Mouse (Mus musculus): ENCODE data around the gene Flrt1. TPM values are rescaled to one million over a fixed set of nuclear protein-coding genes. Genes with fewer than 3 reads are reported as not detected.

The Flrt1 gene
- polyA plus RNA-seq, 1 experiment from 2014 or later = 9.2 TPM

DNA sequence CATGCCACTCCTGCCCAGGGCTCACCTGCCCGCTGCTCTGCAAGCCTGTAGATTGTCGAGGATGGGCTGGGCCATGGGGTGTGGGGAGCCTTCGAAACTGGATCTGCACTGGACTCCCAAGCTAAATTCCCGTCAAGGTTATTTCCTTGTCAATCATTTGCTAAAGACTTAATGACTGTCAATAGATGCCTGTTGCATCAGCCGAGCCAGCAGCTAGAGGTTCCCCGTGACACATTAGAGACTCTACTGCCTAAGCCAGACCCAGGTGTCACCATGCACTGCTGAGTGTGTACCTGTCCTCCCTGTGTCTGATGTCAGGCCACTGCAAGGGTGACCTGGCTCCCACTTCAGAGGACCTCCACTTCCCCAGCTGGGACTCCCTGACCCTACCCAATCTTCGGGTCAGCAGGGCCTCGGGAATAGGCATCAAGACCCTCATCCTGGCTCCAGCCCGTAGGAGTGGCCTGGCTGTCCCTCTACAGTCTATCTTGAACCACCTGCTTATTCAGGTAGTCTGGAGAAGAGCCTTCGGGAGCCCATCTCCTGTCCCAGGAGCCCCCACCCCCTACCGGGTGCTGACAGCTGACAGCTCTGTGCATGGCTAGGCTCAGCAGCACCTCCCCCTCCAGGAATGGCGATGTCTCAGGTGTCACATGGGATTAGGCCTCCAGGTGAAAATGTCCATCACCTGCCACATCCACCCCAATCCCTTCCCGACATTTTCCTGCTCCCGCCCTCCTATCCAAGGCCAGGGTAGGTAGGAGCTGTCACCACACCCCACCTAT is 31.4 kb upstream of the Flrt1 start:
- peaks cover 57% of the 10 kb centered on the region for H3K4me1 ChIP-seq (ENCODE audit: control insufficient read depth, insufficient read depth, low read length)
- H3K4me3 ChIP-seq (ENCODE audit: low read depth, low read length) = no peak overlapping the region
- peak overlapping the region; percentile 89 for H3K27ac ChIP-seq (ENCODE audit: low read length)
- WGBS = 41% methylated on average over 14 of the region's 14 CpGs
- H3K27me3 ChIP-seq (ENCODE audit: control insufficient read depth, insufficient read depth, low read length) = no peaks in the 10 kb centered on the region
- no peak overlapping the region for H3K4me2 ChIP-seq (replicated peaks; ENCODE audit: low read depth, low read length)
- H3K36me3 ChIP-seq (ENCODE audit: control insufficient read depth, insufficient read depth, low read length) = no peaks in the 10 kb centered on the region
- ATAC-seq (ENCODE audit: insufficient number of reproducible peaks, insufficient read depth, low FRiP score, low read depth) = no peak
- no peaks in the 10 kb centered on the region for H3K9me3 ChIP-seq (ENCODE audit: control insufficient read depth, low read depth, low read length)
- H3K9ac ChIP-seq (replicated peaks; ENCODE audit: low read depth, low read length) = no peak overlapping the region

DNA sequence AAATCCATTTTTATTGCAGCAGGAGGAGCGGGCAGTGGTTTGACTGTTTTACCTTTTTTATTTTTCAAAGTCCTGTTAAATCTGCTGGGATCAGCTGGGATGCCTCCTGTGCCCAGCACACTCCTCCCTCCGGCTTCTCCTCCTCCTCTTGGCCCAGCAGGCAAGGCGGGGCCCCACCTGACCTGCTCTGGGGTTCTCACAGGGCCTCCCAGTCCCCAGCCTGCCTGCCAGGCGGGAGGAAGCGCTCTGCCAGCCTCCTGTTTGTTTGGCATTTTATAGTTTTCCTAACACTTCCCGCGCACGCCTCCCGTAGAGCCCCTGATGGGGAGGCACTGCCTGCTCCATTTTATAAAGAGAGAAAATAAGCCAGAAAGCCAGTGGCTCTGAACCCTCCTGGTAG is 30.5 kb upstream of the Flrt1 start:
- H3K36me3 ChIP-seq (ENCODE audit: control insufficient read depth, insufficient read depth, low read length) = no peaks in the 10 kb centered on the region
- peak; percentile 62 for ATAC-seq (ENCODE audit: insufficient number of reproducible peaks, insufficient read depth, low FRiP score, low read depth)
- H3K27me3 ChIP-seq (ENCODE audit: control insufficient read depth, insufficient read depth, low read length) = no peaks in the 10 kb centered on the region
- WGBS = 16% methylated on average over 9 of the region's 9 CpGs
- H3K4me3 ChIP-seq (ENCODE audit: low read depth, low read length) = no peak overlapping the region
- no peak overlapping the region for H3K4me2 ChIP-seq (replicated peaks; ENCODE audit: low read depth, low read length)
- H3K9me3 ChIP-seq (ENCODE audit: control insufficient read depth, low read depth, low read length) = no peaks in the 10 kb centered on the region
- 0 out of 2 replicates have a peak overlapping the region, but pooled peaks have one; percentile 0 for H3K9ac ChIP-seq (replicated peaks; ENCODE audit: low read depth, low read length)
- peaks cover 61% of the 10 kb centered on the region for H3K4me1 ChIP-seq (ENCODE audit: control insufficient read depth, insufficient read depth, low read length)
- peak overlapping the region; percentile 89 for H3K27ac ChIP-seq (ENCODE audit: low read length)

DNA sequence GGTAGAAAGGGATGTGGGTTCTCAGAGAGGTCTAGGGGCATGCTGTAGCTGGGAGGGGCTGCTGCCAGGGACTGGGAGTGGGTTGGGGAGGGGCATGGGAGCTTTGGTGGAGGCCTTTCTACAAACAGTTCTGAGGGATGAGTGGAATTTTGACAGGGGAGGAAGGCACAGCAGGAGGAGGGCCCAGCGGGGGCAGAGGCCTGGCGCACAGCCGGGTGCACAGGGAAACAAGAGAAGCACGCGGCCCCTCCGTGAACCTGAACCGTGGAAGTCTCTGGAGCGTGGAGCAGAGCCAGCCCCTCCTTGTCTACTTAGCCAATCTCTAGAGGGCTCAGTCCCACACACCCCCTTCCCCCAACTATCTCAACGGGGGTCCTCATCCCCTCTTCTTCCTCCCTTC is 30.0 kb upstream of the Flrt1 start:
- H3K9ac ChIP-seq (replicated peaks; ENCODE audit: low read depth, low read length) = no peak overlapping the region

DNA sequence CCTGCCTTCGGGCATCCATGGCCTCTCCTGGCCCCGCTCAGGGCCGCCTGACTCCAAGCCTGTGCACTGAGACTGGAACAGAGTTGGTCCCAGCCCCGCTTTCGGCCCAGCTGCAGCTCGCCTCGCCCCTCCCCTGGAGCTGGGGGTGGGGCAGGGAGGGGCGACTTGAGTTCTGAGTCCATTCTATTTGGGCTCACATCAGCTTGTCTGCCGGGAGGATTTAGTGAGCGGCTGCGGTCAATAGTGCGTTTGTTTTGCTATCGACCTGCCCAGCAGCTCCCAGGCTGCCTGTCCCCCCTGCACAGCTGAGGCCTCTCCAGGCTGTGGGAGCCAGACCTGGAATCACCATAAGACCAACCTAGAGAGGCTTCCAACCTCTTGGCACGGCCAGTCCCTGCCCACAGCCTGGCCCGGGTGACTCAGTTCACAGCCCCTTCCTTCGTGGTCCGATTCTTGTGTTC is 29.1 kb upstream of the Flrt1 start:
- Histone ChIP-seq H3K4me3 (ENCODE audit: low read depth, low read length) (no peak overlapping the region), H3K9me3 (ENCODE audit: control insufficient read depth, low read depth, low read length) (no peaks in the 10 kb centered on the region), H3K27me3 (ENCODE audit: control insufficient read depth, insufficient read depth, low read length) (no peaks in the 10 kb centered on the region), H3K27ac (ENCODE audit: low read length) (peak overlapping the region; percentile 89), H3K9ac (replicated peaks; ENCODE audit: low read depth, low read length) (no peak overlapping the region), H3K4me1 (ENCODE audit: control insufficient read depth, insufficient read depth, low read length) (peaks cover 69% of the 10 kb centered on the region), H3K4me2 (replicated peaks; ENCODE audit: low read depth, low read length) (0 out of 2 replicates have a peak overlapping the region, but pooled peaks have one; percentile 11), H3K36me3 (ENCODE audit: control insufficient read depth, insufficient read depth, low read length) (no peaks in the 10 kb centered on the region)
- ATAC-seq (ENCODE audit: insufficient number of reproducible peaks, insufficient read depth, low FRiP score, low read depth) = peak; percentile 20; the same call in 1 of the 2 replicates
- WGBS = 20% methylated on average over 17 of the region's 17 CpGs

More for the DNA sequence above, 30.0 kb upstream of the Flrt1 start:
- peak; percentile 57; the same call in 1 of the 2 replicates for ATAC-seq (ENCODE audit: insufficient number of reproducible peaks, insufficient read depth, low FRiP score, low read depth)
- WGBS = 6% methylated on average over 8 of the region's 9 CpGs
- H3K4me3 ChIP-seq (ENCODE audit: low read depth, low read length) = no peak overlapping the region
- H3K9me3 ChIP-seq (ENCODE audit: control insufficient read depth, low read depth, low read length) = no peaks in the 10 kb centered on the region
- peaks cover 65% of the 10 kb centered on the region for H3K4me1 ChIP-seq (ENCODE audit: control insufficient read depth, insufficient read depth, low read length)
- no peaks in the 10 kb centered on the region for H3K27me3 ChIP-seq (ENCODE audit: control insufficient read depth, insufficient read depth, low read length)
- H3K36me3 ChIP-seq (ENCODE audit: control insufficient read depth, insufficient read depth, low read length) = no peaks in the 10 kb centered on the region
- H3K27ac ChIP-seq (ENCODE audit: low read length) = peak overlapping the region; percentile 89
- H3K4me2 ChIP-seq (replicated peaks; ENCODE audit: low read depth, low read length) = no peak overlapping the region; the same call in 1 of the 2 replicates

DNA sequence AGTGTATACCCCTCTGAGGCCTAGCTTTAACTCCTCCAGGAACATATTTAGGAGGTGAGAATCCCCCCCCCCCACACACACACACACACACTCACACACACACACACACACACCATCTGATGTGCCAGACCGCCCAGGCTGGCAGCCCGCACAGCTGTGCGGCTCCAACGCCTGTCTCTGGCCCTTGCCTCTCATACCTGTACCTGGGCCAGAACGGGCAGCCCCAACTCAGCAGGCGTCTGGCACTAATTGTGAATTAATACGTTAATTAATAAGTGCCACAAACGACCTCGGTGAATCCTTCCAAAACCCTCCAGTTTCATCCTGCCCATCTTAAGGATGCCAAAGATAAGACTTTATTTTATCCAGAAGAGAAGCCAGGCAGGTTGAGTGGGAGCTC is 27.9 kb upstream of the Flrt1 start:
- no peaks in the 10 kb centered on the region for H3K36me3 ChIP-seq (ENCODE audit: control insufficient read depth, insufficient read depth, low read length)
- H3K4me1 ChIP-seq (ENCODE audit: control insufficient read depth, insufficient read depth, low read length) = peaks cover 60% of the 10 kb centered on the region
- H3K9ac ChIP-seq (replicated peaks; ENCODE audit: low read depth, low read length) = no peak overlapping the region
- no peaks in the 10 kb centered on the region for H3K27me3 ChIP-seq (ENCODE audit: control insufficient read depth, insufficient read depth, low read length)
- H3K4me3 ChIP-seq (ENCODE audit: low read depth, low read length) = no peak overlapping the region
- no peak overlapping the region for H3K4me2 ChIP-seq (replicated peaks; ENCODE audit: low read depth, low read length)
- no peaks in the 10 kb centered on the region for H3K9me3 ChIP-seq (ENCODE audit: control insufficient read depth, low read depth, low read length)
- no peak overlapping the region; the same call in 1 of the 2 replicates for H3K27ac ChIP-seq (ENCODE audit: low read length)
- no peak for ATAC-seq (ENCODE audit: insufficient number of reproducible peaks, insufficient read depth, low FRiP score, low read depth)
- WGBS = 86% methylated on average over 9 of the region's 9 CpGs

DNA sequence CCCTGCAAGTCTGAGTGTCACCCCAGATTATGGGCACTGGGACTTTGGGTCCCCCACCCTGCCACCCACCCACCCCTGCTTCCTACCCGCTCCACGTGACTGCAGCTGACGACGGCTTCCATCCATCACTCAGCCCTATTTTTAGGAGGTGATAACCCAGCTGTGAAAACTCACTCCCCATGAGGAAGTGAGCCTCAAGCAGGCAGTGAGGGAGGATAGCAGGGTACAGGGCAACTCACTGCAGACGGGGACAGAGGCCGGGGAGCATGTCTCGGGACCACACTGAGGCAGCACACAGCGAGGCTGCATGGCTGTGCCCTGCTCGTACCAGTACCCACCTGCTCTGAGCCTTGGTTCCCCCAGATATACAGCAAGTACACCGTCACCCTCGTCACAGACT is 24.8 kb upstream of the Flrt1 start:
- no peaks in the 10 kb centered on the region for H3K36me3 ChIP-seq (ENCODE audit: control insufficient read depth, insufficient read depth, low read length)
- peaks cover 41% of the 10 kb centered on the region for H3K4me1 ChIP-seq (ENCODE audit: control insufficient read depth, insufficient read depth, low read length)
- ATAC-seq (ENCODE audit: insufficient number of reproducible peaks, insufficient read depth, low FRiP score, low read depth) = no peak
- H3K4me3 ChIP-seq (ENCODE audit: low read depth, low read length) = no peak overlapping the region
- no peak overlapping the region for H3K4me2 ChIP-seq (replicated peaks; ENCODE audit: low read depth, low read length)
- no peak overlapping the region for H3K27ac ChIP-seq (ENCODE audit: low read length)
- 48% methylated on average over 11 of the region's 11 CpGs for WGBS
- H3K27me3 ChIP-seq (ENCODE audit: control insufficient read depth, insufficient read depth, low read length) = no peaks in the 10 kb centered on the region
- H3K9me3 ChIP-seq (ENCODE audit: control insufficient read depth, low read depth, low read length) = no peaks in the 10 kb centered on the region
- no peak overlapping the region for H3K9ac ChIP-seq (replicated peaks; ENCODE audit: low read depth, low read length)

DNA sequence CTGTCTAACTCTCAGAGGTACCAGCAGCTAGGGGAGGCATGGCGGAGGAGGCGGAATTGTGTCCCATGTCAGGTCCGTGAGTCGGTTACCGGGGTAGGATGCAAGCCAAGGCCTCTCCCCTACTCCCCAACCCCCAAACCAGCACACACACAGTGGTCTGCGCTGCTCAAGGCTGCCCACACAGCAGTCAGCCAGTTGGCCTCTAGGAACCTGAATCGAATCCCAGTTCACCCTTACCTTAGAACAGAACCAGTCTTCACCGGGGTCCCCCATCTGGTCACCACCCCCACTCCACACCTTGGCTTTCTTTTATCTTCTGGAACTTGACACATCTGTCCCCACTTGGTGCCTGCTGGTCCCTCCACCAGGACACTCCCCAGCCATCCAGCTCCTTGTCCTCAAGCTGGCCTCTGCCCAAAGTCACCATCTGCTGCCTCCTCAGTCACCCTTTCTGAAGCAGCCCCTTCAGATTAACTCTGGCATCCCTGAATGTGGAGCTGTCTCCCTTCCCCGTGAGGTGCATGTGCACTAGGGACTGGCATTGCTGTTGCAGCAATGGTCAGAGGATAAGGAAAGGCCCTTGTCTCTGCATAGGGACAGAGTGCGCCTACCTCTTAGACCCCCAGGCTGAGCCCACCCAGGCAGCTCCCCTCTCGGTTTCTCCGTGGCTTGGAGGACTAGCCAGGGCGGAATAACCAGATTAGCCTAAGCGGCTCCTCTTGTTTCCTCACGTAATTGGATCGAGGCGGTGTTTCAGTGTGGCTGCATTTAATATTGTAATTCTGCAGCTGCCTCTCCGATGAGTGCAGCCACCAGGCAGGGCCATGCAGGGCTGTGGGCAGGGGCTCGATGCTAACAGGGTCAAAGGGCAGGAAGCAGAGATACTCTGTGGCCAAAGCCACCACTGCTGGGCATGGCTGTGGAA is 23.3 kb upstream of the Flrt1 start:
- WGBS = 64% methylated on average over 19 of the region's 19 CpGs
- no peak overlapping the region for H3K4me2 ChIP-seq (replicated peaks; ENCODE audit: low read depth, low read length)
- no peaks in the 10 kb centered on the region for H3K36me3 ChIP-seq (ENCODE audit: control insufficient read depth, insufficient read depth, low read length)
- no peak overlapping the region for H3K4me3 ChIP-seq (ENCODE audit: low read depth, low read length)
- no peaks in the 10 kb centered on the region for H3K9me3 ChIP-seq (ENCODE audit: control insufficient read depth, low read depth, low read length)
- H3K4me1 ChIP-seq (ENCODE audit: control insufficient read depth, insufficient read depth, low read length) = peaks cover 26% of the 10 kb centered on the region
- no peak overlapping the region for H3K27ac ChIP-seq (ENCODE audit: low read length)
- no peak for ATAC-seq (ENCODE audit: insufficient number of reproducible peaks, insufficient read depth, low FRiP score, low read depth)
- no peak overlapping the region for H3K9ac ChIP-seq (replicated peaks; ENCODE audit: low read depth, low read length)
- H3K27me3 ChIP-seq (ENCODE audit: control insufficient read depth, insufficient read depth, low read length) = no peaks in the 10 kb centered on the region

DNA sequence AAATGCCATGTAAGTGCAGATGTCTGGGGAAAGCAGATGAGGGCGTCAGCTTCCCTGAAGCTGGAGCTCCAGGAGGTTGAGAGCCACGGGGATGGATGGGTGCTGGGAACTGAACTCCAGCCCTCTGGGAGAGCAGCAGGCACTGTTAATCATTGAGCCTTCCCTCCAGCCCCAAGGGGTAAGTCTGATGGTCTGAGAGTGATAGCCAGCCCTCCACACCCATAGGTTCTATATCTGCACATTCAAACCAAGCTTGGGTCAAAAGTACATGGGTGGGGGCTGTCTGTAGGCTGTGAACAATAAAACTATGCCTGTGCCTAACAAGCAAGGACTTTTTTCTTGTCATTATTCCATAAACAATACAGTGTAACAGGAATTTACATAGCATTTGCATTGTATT is 21.4 kb upstream of the Flrt1 start:
- Histone ChIP-seq H3K9me3 (ENCODE audit: control insufficient read depth, low read depth, low read length) (no peaks in the 10 kb centered on the region), H3K27me3 (ENCODE audit: control insufficient read depth, insufficient read depth, low read length) (no peaks in the 10 kb centered on the region), H3K36me3 (ENCODE audit: control insufficient read depth, insufficient read depth, low read length) (no peaks in the 10 kb centered on the region), H3K4me3 (ENCODE audit: low read depth, low read length) (no peak overlapping the region), H3K9ac (replicated peaks; ENCODE audit: low read depth, low read length) (no peak overlapping the region), H3K27ac (ENCODE audit: low read length) (no peak overlapping the region), H3K4me1 (ENCODE audit: control insufficient read depth, insufficient read depth, low read length) (peaks cover 30% of the 10 kb centered on the region; the same call in 1 of the 2 replicates), H3K4me2 (replicated peaks; ENCODE audit: low read depth, low read length) (no peak overlapping the region)
- ATAC-seq (ENCODE audit: insufficient number of reproducible peaks, insufficient read depth, low FRiP score, low read depth) = no peak
- WGBS = 61% methylated on average over 2 of the region's 2 CpGs
